Mouse (Mus musculus) inflammation-experienced regulatory T-cells (primary cell): ENCODE measurements around the gene Adck2. TPM values are rescaled to one million over a fixed set of nuclear protein-coding genes. Genes with fewer than 3 reads are reported as not detected.

Experiments
- polyA plus RNA-seq, 2 experiments: library from polyadenylated mRNA; unstranded; fragments of 100-300 nt; shearing (Covaris generic); gene quantifications; one replicate each; pipeline ENCODE4 v1.2.1; 2017

The Adck2 gene
- 10 to 100 TPM; 65.6 to 81.4 TPM for polyA plus RNA-seq

GRCm38 (mm10) chr6:39573791-39574554 lies at the start of gene Adck2:
Gene Adck2 (plus strand): TSS chr6:39573873.

GRCm38 (mm10) chr6:39557723-39558261 lies 15.9 kb upstream of the Adck2 start, which contains the start of gene Dennd2a:
Gene Dennd2a (minus strand): TSS chr6:39557867.

GRCm38 (mm10) chr6:39585517-39585916 lies 11.8 kb downstream of the Adck2 start, which contains the start of gene Gm42420:
Gene Gm42420 (plus strand): TSS chr6:39585753.

GRCm38 (mm10) chr6:39592401-39593214 lies 18.9 kb downstream of the Adck2 start, which contains the start of gene Ndufb2:
Gene Ndufb2 (plus strand): TSS chr6:39592574.

Other genes with a start within 250 kb of the Adck2 start
- 10 to 100 TPM; 42.7 to 52.3 TPM for gene Slc37a3, start 196.2 kb upstream of the Adck2 start, polyA plus RNA-seq
- 10 to 100 TPM; 49.2 to 49.3 TPM for gene Rab19, start 192.7 kb upstream of the Adck2 start, polyA plus RNA-seq
- gene Mkrn1, start 153.4 kb upstream of the Adck2 start, polyA plus RNA-seq, result 100 to 1,000 TPM; 163 to 167 TPM
- gene Dennd2a, start 16.0 kb upstream of the Adck2 start, polyA plus RNA-seq, result 1 to 10 TPM; 1.1 to 9.2 TPM
- gene Gm42420, start 11.9 kb downstream of the Adck2 start, polyA plus RNA-seq, result 1 to 10 TPM; 2.5 to 3.3 TPM
- 100 to 1,000 TPM; 103 to 113 TPM for gene Ndufb2, start 18.7 kb downstream of the Adck2 start, polyA plus RNA-seq
- gene Braf, start 151.6 kb downstream of the Adck2 start, polyA plus RNA-seq, result 10 to 100 TPM; 11.6 to 14.0 TPM
- 100 to 1,000 TPM; 132 to 153 TPM for gene Mrps33, start 237.1 kb downstream of the Adck2 start, polyA plus RNA-seq